Mouse (Mus musculus) liver, adult 2 months (tissue): Measurements from ENCODE around the gene Ulk4. TPM values are rescaled to one million over a fixed set of nuclear protein-coding genes. Genes with fewer than 3 reads are reported as not detected.

ENCODE experiments used
- DNase-seq: peaks from one replicate; pipeline ENCODE4 v3.0.0-alpha.2; 2011; ENCODE audit warnings: low read depth, low spot score; ENCODE audit errors: extremely low read depth
- H3K27ac ChIP-seq: fragments of 200-500 bp; replicated peaks from 2 replicates; pipeline ENCODE4 v1.5.1; 2012; ENCODE audit warnings: low read depth, mild to moderate bottlenecking, control low read depth, inconsistent platforms, low read length; ENCODE audit not compliant: insufficient read depth
- H3K27me3 ChIP-seq: fragments of 200-500 bp; 2 replicates; pipeline ENCODE4 v1.6.1; 2012; ENCODE audit warnings: mild to moderate bottlenecking, moderate library complexity, low read length, inconsistent platforms; ENCODE audit not compliant: control insufficient read depth, insufficient read depth
- H3K36me3 ChIP-seq: fragments of 200-500 bp; 2 replicates; pipeline ENCODE4 v1.6.1; 2012; ENCODE audit warnings: low read length, inconsistent platforms; ENCODE audit not compliant: control insufficient read depth, insufficient read depth
- H3K4me1 ChIP-seq: fragments of 200-500 bp; 2 replicates; pipeline ENCODE4 v1.6.1; 2011; ENCODE audit warnings: low read length; ENCODE audit not compliant: control insufficient read depth, insufficient read depth
- H3K4me3 ChIP-seq: fragments of 200-500 bp; 2 replicates; pipeline ENCODE4 v1.5.1; 2011; ENCODE audit warnings: low read depth, mild to moderate bottlenecking, control low read depth, low read length, moderate library complexity; ENCODE audit not compliant: insufficient read depth
- H3K79me2 ChIP-seq: fragments of 200-500 bp; 2 replicates; pipeline ENCODE4 v1.6.1; 2012; ENCODE audit warnings: inconsistent platforms, mild to moderate bottlenecking, low read length, moderate library complexity; ENCODE audit not compliant: control insufficient read depth, insufficient read depth
- H3K9ac ChIP-seq: fragments of 200-500 bp; 2 replicates; pipeline ENCODE4 v1.6.1; 2012; ENCODE audit warnings: low read depth, mild to moderate bottlenecking, control low read depth, inconsistent platforms, low read length
- CTCF ChIP-seq: fragments of 200-500 bp; IDR thresholded peaks from 2 replicates; pipeline ENCODE4 v1.5.1; 2011; ENCODE audit warnings: low read depth, low read length, control low read depth
- POLR2A ChIP-seq: fragments of 200-500 bp; IDR thresholded peaks from 2 replicates; pipeline ENCODE4 v1.6.1; 2011; ENCODE audit warnings: low read length, control low read depth; ENCODE audit not compliant: insufficient read depth; ENCODE audit errors: extremely low read depth
- WGBS: fragments of 180-500 bp; shearing (Covaris S2); methylation state at CpG from one replicate; pipeline ENCODE4 v1.1.7; 2018; 5-methylcytosine and 5-hydroxymethylcytosine counted together
- polyA plus RNA-seq: library from polyadenylated mRNA; depleted of rRNA; stranded (reverse); fragments of >200 nt; gene quantifications from 2 replicates; pipeline ENCODE4 v1.2.3, GENCODE M21; 2012
- total RNA-seq: library from RNA; depleted of rRNA; stranded (reverse); fragments of >200 nt; gene quantifications from 2 replicates; pipeline ENCODE4 v1.2.3, GENCODE M21; 2014

Gene Ulk4
- total and polyA plus RNA-seq, 2 experiments, result under 0.01 to 0.24 TPM

DNA sequence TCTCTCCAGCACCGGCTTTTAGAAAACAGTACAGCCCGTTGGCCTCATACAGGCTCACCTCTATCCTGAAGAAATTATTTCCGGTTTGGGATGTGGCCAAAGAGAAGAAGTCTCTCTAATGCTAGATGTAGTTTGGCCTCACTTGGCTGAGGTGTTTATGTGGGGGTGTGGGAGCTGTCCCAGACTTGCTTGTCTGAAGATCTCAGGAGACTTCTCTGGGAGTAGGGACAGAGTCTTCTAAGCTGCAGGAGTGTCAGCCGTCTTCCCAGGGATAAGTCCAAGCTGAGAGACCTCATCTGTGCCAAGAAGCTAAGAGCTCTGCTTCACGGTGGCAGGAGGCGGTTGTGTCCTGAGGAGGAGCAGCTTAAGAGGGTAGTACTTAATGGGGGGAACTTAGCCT is 26.1 kb upstream of the Ulk4 start:
- Histone ChIP-seq H3K4me3 (no peak overlapping the region), H3K27ac (no peak overlapping the region), H3K27me3 (no peaks in the 10 kb centered on the region), H3K4me1 (peaks cover 21% of the 10 kb centered on the region), H3K9ac (no peak overlapping the region), H3K36me3 (no peaks in the 10 kb centered on the region), H3K79me2 (peaks cover 73% of the 10 kb centered on the region)
- no peak for TF ChIP-seq POLR2A
- no peak for TF ChIP-seq CTCF
- WGBS, result 80% methylated on average over 6 of the region's 6 CpGs
- no peak for DNase-seq

DNA sequence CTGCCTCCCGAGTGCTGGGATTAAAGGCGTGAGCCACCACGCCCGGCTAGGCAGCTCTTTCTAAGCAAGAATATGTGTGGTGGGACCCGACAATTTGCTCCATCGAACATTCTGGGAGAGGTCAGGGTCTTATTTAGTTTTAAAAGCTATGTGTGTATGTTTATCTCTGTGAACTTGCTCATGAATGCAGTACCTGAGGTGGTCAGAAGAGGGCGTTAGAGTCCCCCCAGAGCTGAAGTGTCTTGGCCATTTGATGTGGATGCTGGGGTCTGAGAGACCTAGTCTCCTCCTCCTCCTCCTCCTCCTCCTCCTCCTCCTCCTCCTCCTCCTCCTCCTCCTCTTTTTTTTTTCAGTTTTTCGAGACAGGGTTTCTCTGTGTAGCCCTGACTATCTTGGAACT is 25.5 kb upstream of the Ulk4 start:
- Histone ChIP-seq H3K9ac (no peak overlapping the region), H3K4me3 (no peak overlapping the region), H3K36me3 (no peaks in the 10 kb centered on the region), H3K4me1 (peaks cover 21% of the 10 kb centered on the region), H3K27me3 (no peaks in the 10 kb centered on the region), H3K27ac (no peak overlapping the region), H3K79me2 (peaks cover 78% of the 10 kb centered on the region)
- 84% methylated on average over 7 of the region's 8 CpGs for WGBS
- TF ChIP-seq POLR2A, result no peak
- TF ChIP-seq CTCF, result peak; percentile 43; the same call in 1 of the 2 replicates
- no peak for DNase-seq

DNA sequence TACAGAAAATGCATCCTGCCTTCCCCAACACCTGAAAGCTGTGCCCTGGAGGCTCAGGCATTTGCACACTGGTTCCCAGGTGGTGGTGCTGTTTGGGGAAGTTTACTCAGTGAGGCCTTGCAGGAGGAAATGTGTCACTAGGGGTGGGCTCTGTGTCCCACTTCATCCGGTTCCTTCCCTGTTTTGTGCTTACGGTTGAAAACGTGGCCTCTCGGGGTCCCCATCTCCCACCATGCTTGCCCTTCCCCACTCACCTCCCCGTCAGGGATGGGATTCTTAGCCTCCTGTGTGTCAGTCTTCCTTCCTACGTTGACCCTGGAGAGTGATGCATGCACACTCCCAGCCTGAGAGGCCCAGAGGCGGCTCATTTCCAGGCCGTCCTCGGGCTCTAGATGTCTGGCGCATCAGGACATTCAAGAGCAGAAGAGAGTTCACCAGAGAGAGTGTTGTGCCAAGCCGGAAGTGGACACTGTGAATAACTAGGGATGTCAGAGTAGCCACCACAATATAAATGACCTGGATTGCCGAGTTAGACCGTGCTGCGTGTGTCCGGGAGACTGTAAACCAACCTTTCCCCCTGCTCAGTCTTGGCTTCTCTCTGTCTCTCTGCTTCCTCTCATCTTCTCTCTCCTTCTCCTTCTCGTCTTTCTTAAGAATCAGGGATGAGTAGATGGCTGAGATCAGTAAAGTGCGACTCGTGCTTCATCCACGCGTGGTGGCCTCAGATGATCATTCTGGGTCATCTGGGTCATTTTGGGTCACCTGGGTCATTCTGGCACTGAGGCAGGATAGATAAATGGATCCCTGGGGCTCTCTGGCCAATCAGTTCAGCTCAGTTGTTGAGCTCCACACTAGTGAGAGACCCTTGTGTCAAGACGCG is 24.3 kb upstream of the Ulk4 start:
- Histone ChIP-seq H3K9ac (peak overlapping the region; percentile 33; the same call in 1 of the 2 replicates), H3K4me3 (no peak overlapping the region), H3K4me1 (peaks cover 24% of the 10 kb centered on the region), H3K27ac (no peak overlapping the region), H3K27me3 (no peaks in the 10 kb centered on the region), H3K79me2 (peaks cover 71% of the 10 kb centered on the region), H3K36me3 (no peaks in the 10 kb centered on the region)
- WGBS, result 74% methylated on average over 22 of the region's 22 CpGs
- no peak for DNase-seq
- TF ChIP-seq CTCF (no peak), POLR2A (no peak)

DNA sequence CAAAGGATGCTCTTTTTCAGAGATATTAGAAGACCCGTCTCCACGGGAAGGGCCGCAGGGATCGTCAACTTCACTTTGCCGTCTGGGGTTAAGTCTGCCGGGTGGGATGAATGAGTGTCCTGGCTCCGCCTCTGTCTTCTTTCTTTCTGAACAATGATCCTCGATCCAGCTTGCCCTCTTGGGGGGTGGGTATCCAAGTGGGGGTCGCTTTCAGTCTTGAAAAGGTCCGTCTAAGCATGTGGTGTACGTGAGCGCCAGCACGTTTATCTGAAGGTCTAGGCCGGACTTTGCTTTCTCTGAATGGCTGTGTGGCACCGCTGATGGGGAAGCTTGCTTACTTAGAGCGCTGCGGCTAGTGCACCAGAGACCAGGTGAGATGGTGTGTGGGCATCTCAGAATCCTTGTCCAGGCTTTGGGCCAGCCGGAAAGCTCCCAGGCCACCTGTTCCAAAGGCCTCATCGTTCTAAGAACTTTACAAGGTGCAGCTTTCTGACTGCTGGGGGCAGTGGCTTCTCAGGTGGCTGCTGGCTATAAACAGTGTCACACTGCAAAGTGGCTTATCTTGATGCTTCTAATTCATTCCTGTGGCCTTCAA is 23.1 kb upstream of the Ulk4 start:
- Histone ChIP-seq H3K9ac (no peak overlapping the region), H3K4me1 (peaks cover 24% of the 10 kb centered on the region), H3K27me3 (no peaks in the 10 kb centered on the region), H3K4me3 (no peak overlapping the region), H3K36me3 (no peaks in the 10 kb centered on the region), H3K27ac (no peak overlapping the region), H3K79me2 (peaks cover 63% of the 10 kb centered on the region)
- 84% methylated on average over 19 of the region's 19 CpGs for WGBS
- no peak for DNase-seq
- TF ChIP-seq POLR2A, result no peak
- no peak for TF ChIP-seq CTCF

DNA sequence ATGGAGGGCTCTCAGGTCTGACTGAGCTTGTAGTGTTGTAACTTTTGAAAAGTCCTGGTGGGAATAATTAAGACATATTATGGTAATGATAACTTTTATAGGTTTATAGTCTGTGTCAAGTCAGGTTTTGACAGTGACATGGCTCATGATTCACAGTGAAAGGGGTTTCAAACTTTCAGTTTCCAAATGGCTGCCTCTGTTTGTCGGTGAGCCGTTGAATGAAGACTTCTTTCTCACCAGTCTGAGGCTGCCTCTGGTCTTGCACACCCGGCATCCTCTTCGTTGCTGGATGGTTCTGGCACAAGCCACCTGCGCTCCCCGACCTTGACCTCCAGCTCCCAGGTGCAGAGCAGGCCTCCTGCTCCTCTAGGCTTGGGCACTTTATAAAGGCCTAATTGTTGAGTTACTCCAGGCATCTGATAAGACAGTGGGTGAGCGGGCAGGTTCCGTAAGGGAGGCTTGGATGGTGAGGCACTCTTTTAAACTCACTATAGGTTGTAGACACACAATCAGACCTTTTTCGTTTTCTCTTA is 22.3 kb upstream of the Ulk4 start:
- DNase-seq, result no peak
- Histone ChIP-seq H3K9ac (no peak overlapping the region), H3K36me3 (no peaks in the 10 kb centered on the region), H3K4me1 (peaks cover 24% of the 10 kb centered on the region), H3K79me2 (peaks cover 59% of the 10 kb centered on the region), H3K27ac (no peak overlapping the region), H3K4me3 (no peak overlapping the region), H3K27me3 (no peaks in the 10 kb centered on the region)
- 72% methylated on average over 9 of the region's 9 CpGs for WGBS
- TF ChIP-seq CTCF (no peak), POLR2A (no peak)
